Mouse (Mus musculus): ENCODE data around the gene Fam117a. TPM values are rescaled to one million over a fixed set of nuclear protein-coding genes. Genes with fewer than 3 reads are reported as not detected.

The Fam117a gene
- polyA plus RNA-seq, 1 experiment from 2014 or later: 10.9 TPM

DNA sequence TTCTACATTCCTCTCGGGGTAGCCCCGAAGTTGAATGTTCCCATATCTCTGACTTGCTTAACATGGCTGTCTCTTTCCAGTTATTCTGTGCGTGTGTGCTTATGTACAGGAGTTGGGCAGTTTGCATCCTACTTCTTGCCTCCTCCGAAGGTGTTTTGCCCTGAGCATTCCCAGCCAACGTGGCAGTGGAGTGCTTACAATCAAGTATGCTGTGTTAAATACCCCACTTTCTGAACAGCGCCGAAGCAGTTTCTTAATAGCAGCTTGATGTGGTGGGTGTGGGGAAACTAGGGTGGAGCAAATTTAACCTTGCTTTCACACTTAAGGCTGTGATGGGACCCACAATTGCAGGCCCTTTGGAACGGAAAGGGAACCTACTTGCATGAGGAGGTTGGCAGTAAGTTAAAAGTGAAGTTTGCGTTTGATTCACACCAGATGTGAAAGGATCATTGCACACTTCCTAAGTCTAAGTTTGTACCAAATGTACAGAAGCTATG, 1.1 kb downstream of the Fam117a start:
- DNase-seq (ENCODE audit: low spot score) (no peak), ATAC-seq (replicated peaks; ENCODE audit: low FRiP score, low TSS enrichment, low read depth) (no peak)
- no peaks in the 10 kb centered on the region for H3K9me3 ChIP-seq (ENCODE audit: control insufficient read depth, low read length)
- peak overlapping the region; percentile 91 for H3K4me3 ChIP-seq (ENCODE audit: low read depth, low read length)
- H3K9ac ChIP-seq (ENCODE audit: low read length): peak overlapping the region; percentile 68
- H3K27me3 ChIP-seq (replicated peaks; ENCODE audit: control insufficient read depth, insufficient read depth, low read length): no peaks in the 10 kb centered on the region
- 20% methylated on average over 9 of the region's 9 CpGs for WGBS
- H3K4me2 ChIP-seq (ENCODE audit: low read length): peak overlapping the region; percentile 75
- 0 out of 2 replicates have a peak, but pooled peaks cover 3% of the 10 kb centered on the region for H3K36me3 ChIP-seq (ENCODE audit: control insufficient read depth, insufficient read depth, low read length)
- peaks cover 30% of the 10 kb centered on the region; the same call in 1 of the 2 replicates for H3K4me1 ChIP-seq (replicated peaks; ENCODE audit: control insufficient read depth, insufficient read depth, low read length)
- no peak overlapping the region for H3K27ac ChIP-seq (ENCODE audit: low read depth)

- Histone ChIP-seq H3K27me3 (replicated peaks; ENCODE audit: control insufficient read depth, insufficient read depth, low read length) (no peaks in the 10 kb centered on the region), H3K9ac (ENCODE audit: low read length) (no peak overlapping the region)
- 12% methylated on average over 14 of the region's 14 CpGs for WGBS
These were observed 2.7 kb downstream of the Fam117a start for GRCm38 (mm10) chr11:95339471-95340021.

GRCm38 (mm10) chr11:95340259-95340658, 3.4 kb downstream of the Fam117a start:
- no peaks in the 10 kb centered on the region for H3K27me3 ChIP-seq (replicated peaks; ENCODE audit: control insufficient read depth, insufficient read depth, low read length)
- 80% methylated on average over 1 of the region's 1 CpGs for WGBS

More at GRCm38 (mm10) chr11:95339471-95340021, 2.7 kb downstream of the Fam117a start:
- H3K36me3 ChIP-seq (ENCODE audit: control insufficient read depth, insufficient read depth, low read length): 0 out of 2 replicates have a peak, but pooled peaks cover 3% of the 10 kb centered on the region
- H3K4me2 ChIP-seq (ENCODE audit: low read length): peak overlapping the region; percentile 22
- no peaks in the 10 kb centered on the region for H3K9me3 ChIP-seq (ENCODE audit: control insufficient read depth, low read length)
- ATAC-seq (replicated peaks; ENCODE audit: low FRiP score, low TSS enrichment, low read depth) (no peak), DNase-seq (ENCODE audit: low spot score) (no peak)
- H3K4me1 ChIP-seq (replicated peaks; ENCODE audit: control insufficient read depth, insufficient read depth, low read length): peaks cover 30% of the 10 kb centered on the region; the same call in 1 of the 2 replicates
- no peak overlapping the region for H3K4me3 ChIP-seq (ENCODE audit: low read depth, low read length)
- no peak overlapping the region for H3K27ac ChIP-seq (ENCODE audit: low read depth)

GRCm38 (mm10) chr11:95340664-95341063, 3.8 kb downstream of the Fam117a start:
- DNase-seq (ENCODE audit: low spot score) (no peak), ATAC-seq (replicated peaks; ENCODE audit: low FRiP score, low TSS enrichment, low read depth) (no peak)
- Histone ChIP-seq H3K27ac (ENCODE audit: low read depth) (no peak overlapping the region), H3K4me2 (ENCODE audit: low read length) (0 out of 2 replicates have a peak overlapping the region, but pooled peaks have one; percentile 3), H3K4me3 (ENCODE audit: low read depth, low read length) (no peak overlapping the region), H3K4me1 (replicated peaks; ENCODE audit: control insufficient read depth, insufficient read depth, low read length) (peaks cover 30% of the 10 kb centered on the region; the same call in 1 of the 2 replicates), H3K9me3 (ENCODE audit: control insufficient read depth, low read length) (no peaks in the 10 kb centered on the region), H3K27me3 (replicated peaks; ENCODE audit: control insufficient read depth, insufficient read depth, low read length) (no peaks in the 10 kb centered on the region), H3K9ac (ENCODE audit: low read length) (no peak overlapping the region), H3K36me3 (ENCODE audit: control insufficient read depth, insufficient read depth, low read length) (0 out of 2 replicates have a peak, but pooled peaks cover 3% of the 10 kb centered on the region)
- 58% methylated on average over 5 of the region's 5 CpGs for WGBS

More at GRCm38 (mm10) chr11:95340259-95340658, 3.4 kb downstream of the Fam117a start:
- H3K9me3 ChIP-seq (ENCODE audit: control insufficient read depth, low read length): no peaks in the 10 kb centered on the region
- no peak overlapping the region for H3K4me3 ChIP-seq (ENCODE audit: low read depth, low read length)
- H3K36me3 ChIP-seq (ENCODE audit: control insufficient read depth, insufficient read depth, low read length): 0 out of 2 replicates have a peak, but pooled peaks cover 3% of the 10 kb centered on the region
- H3K27ac ChIP-seq (ENCODE audit: low read depth): no peak overlapping the region
- ATAC-seq (replicated peaks; ENCODE audit: low FRiP score, low TSS enrichment, low read depth) (no peak), DNase-seq (ENCODE audit: low spot score) (no peak)
- peak overlapping the region; percentile 3; the same call in 1 of the 2 replicates for H3K4me2 ChIP-seq (ENCODE audit: low read length)
- H3K9ac ChIP-seq (ENCODE audit: low read length): no peak overlapping the region
- H3K4me1 ChIP-seq (replicated peaks; ENCODE audit: control insufficient read depth, insufficient read depth, low read length): peaks cover 30% of the 10 kb centered on the region; the same call in 1 of the 2 replicates

DNA sequence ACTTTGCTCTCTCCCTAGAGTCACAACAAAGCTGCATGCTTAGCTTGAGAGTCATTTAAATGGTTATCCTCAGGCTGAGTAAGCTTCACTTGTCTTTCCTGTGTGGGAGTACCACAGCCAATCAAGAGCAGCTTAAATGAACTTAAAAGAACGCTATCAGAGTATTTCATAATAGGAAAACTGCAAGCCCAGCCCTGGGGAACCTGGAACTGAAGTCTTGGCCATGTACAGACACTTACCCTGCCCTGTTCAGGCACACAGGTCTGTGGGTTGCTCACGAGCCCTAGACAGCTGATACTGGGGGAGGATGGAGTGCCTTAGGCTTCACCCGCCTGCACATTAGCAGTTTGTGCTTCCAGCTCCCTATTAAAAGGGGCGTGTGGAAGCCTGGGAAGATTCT, 6.4 kb downstream of the Fam117a start:
- DNase-seq (ENCODE audit: low spot score) (no peak), ATAC-seq (replicated peaks; ENCODE audit: low FRiP score, low TSS enrichment, low read depth) (no peak)
- no peak overlapping the region for H3K9ac ChIP-seq (ENCODE audit: low read length)
- H3K4me3 ChIP-seq (ENCODE audit: low read depth, low read length): no peak overlapping the region
- peaks cover 18% of the 10 kb centered on the region; the same call in 1 of the 2 replicates for H3K4me1 ChIP-seq (replicated peaks; ENCODE audit: control insufficient read depth, insufficient read depth, low read length)
- 75% methylated on average over 4 of the region's 4 CpGs for WGBS
- no peaks in the 10 kb centered on the region for H3K27me3 ChIP-seq (replicated peaks; ENCODE audit: control insufficient read depth, insufficient read depth, low read length)
- H3K9me3 ChIP-seq (ENCODE audit: control insufficient read depth, low read length): no peaks in the 10 kb centered on the region
- H3K27ac ChIP-seq (ENCODE audit: low read depth): no peak overlapping the region
- H3K36me3 ChIP-seq (ENCODE audit: control insufficient read depth, insufficient read depth, low read length): peaks cover 10% of the 10 kb centered on the region; the same call in 1 of the 2 replicates
- no peak overlapping the region for H3K4me2 ChIP-seq (ENCODE audit: low read length)

DNA sequence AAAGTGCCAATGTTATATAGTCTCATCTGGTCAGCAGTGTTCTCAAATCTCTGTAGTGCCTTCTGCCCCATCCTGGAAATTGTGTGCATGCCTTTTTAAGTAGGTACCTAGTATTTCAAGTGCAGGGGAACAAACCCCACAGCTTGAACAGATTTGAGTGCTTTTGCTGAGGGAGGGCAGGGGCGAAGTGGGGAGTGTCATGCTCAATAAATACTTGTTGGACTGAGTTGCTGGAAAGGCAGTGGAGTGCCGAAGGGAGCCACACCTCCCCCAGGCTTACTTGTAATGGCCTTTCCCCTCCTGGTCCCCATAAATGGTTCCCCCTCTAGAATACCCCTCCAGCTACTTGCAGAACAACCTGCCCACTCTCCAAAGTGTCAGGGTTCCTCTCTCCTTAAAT, 7.4 kb downstream of the Fam117a start:
- WGBS: 62% methylated on average over 2 of the region's 2 CpGs
- no peak for DNase-seq (ENCODE audit: low spot score)
- H3K4me1 ChIP-seq (replicated peaks; ENCODE audit: control insufficient read depth, insufficient read depth, low read length): peaks cover 9% of the 10 kb centered on the region; the same call in 1 of the 2 replicates
- no peak overlapping the region for H3K9ac ChIP-seq (ENCODE audit: low read length)
- H3K36me3 ChIP-seq (ENCODE audit: control insufficient read depth, insufficient read depth, low read length): peaks cover 20% of the 10 kb centered on the region; the same call in 1 of the 2 replicates
- no peak overlapping the region for H3K4me3 ChIP-seq (ENCODE audit: low read depth, low read length)
- no peaks in the 10 kb centered on the region for H3K27me3 ChIP-seq (replicated peaks; ENCODE audit: control insufficient read depth, insufficient read depth, low read length)
- no peak overlapping the region for H3K27ac ChIP-seq (ENCODE audit: low read depth)
- no peak for ATAC-seq (replicated peaks; ENCODE audit: low FRiP score, low TSS enrichment, low read depth)
- no peak overlapping the region for H3K4me2 ChIP-seq (ENCODE audit: low read length)
- no peaks in the 10 kb centered on the region for H3K9me3 ChIP-seq (ENCODE audit: control insufficient read depth, low read length)

- no peak overlapping the region for H3K4me3 ChIP-seq (ENCODE audit: low read depth, low read length)
- no peaks in the 10 kb centered on the region for H3K27me3 ChIP-seq (replicated peaks; ENCODE audit: control insufficient read depth, insufficient read depth, low read length)
- H3K36me3 ChIP-seq (ENCODE audit: control insufficient read depth, insufficient read depth, low read length): peaks cover 20% of the 10 kb centered on the region; the same call in 1 of the 2 replicates
- peaks cover 7% of the 10 kb centered on the region; the same call in 1 of the 2 replicates for H3K4me1 ChIP-seq (replicated peaks; ENCODE audit: control insufficient read depth, insufficient read depth, low read length)
- 65% methylated on average over 6 of the region's 6 CpGs for WGBS
- H3K9ac ChIP-seq (ENCODE audit: low read length): no peak overlapping the region
- ATAC-seq (replicated peaks; ENCODE audit: low FRiP score, low TSS enrichment, low read depth) (no peak), DNase-seq (ENCODE audit: low spot score) (no peak)
- H3K27ac ChIP-seq (ENCODE audit: low read depth): no peak overlapping the region
- no peak overlapping the region for H3K4me2 ChIP-seq (ENCODE audit: low read length)
- no peaks in the 10 kb centered on the region for H3K9me3 ChIP-seq (ENCODE audit: control insufficient read depth, low read length)
These were observed 13.5 kb downstream of the Fam117a start for GRCm38 (mm10) chr11:95350289-95350688.

DNA sequence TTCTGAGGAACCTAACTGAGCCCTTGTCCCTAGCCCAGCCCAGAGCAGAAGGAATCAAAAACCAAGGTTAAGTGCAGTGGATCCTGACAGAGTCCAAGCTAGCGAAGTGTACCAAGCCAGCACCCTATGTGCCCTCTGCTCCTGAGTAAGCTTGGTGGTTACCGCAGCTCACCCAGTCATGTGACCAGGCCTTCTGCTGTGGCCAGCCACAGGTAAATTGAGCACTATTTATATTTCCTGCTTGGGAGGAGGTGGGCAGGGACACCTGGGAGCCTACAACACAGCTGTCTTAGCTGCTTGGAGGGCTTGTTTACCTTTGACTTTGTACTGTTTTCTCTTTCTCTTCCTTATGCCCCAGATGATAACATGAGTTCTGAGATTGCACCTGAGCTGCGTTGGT, 14.1 kb downstream of the Fam117a start:
- H3K27ac ChIP-seq (ENCODE audit: low read depth): no peak overlapping the region
- DNase-seq (ENCODE audit: low spot score): no peak
- H3K36me3 ChIP-seq (ENCODE audit: control insufficient read depth, insufficient read depth, low read length): peaks cover 20% of the 10 kb centered on the region; the same call in 1 of the 2 replicates
- no peak overlapping the region for H3K9ac ChIP-seq (ENCODE audit: low read length)
- H3K4me3 ChIP-seq (ENCODE audit: low read depth, low read length): no peak overlapping the region
- no peaks in the 10 kb centered on the region for H3K9me3 ChIP-seq (ENCODE audit: control insufficient read depth, low read length)
- 0 out of 2 replicates have a peak, but pooled peaks have one; percentile 32 for ATAC-seq (replicated peaks; ENCODE audit: low FRiP score, low TSS enrichment, low read depth)
- H3K27me3 ChIP-seq (replicated peaks; ENCODE audit: control insufficient read depth, insufficient read depth, low read length): no peaks in the 10 kb centered on the region
- 79% methylated on average over 3 of the region's 3 CpGs for WGBS
- no peak overlapping the region for H3K4me2 ChIP-seq (ENCODE audit: low read length)
- peaks cover 7% of the 10 kb centered on the region; the same call in 1 of the 2 replicates for H3K4me1 ChIP-seq (replicated peaks; ENCODE audit: control insufficient read depth, insufficient read depth, low read length)

All from intestine, embryonic 14.5 days (tissue).